Mouse (Mus musculus): ENCODE measurements around the gene Fah.

DNA sequence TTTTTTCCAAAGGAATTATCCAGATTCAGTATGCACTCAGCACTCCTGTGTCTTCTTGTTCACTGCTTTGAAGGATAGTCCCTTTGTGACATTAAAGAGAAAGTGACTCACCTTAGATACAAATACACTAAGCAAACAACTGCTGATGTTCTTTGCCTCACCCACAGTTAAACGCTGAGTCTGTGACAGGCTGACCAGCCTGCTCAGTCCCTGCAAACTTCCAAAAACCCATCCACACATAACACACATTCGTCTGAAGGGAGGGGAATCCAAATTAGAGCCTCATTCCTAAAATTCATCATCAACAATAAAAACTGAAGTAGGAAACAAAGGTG lies 45.4 kb upstream of the Fah start:
- TF ChIP-seq CTCF (IDR thresholded peaks at IDR 0.05; ENCODE audit: insufficient read depth, low read depth, low read length): no peak
- TF ChIP-seq POLR2A (IDR thresholded peaks at IDR 0.05; ENCODE audit: insufficient read depth, low read depth, low read length): no peak

Measured in olfactory bulb, adult 2 months (tissue).